Mouse (Mus musculus): Measurements from ENCODE around the gene Gclc. TPM values are rescaled to one million over a fixed set of nuclear protein-coding genes. Genes with fewer than 3 reads are reported as not detected.

Gclc gene
- polyA plus RNA-seq, 1 experiment = 21.5 TPM

- Histone ChIP-seq H3ac (ENCODE audit: control insufficient read depth, insufficient read length, low read depth) (no peak overlapping the region), H3K4me3 (ENCODE audit: insufficient read depth, poor library complexity, severe bottlenecking) (no peak overlapping the region), H3K36me3 (ENCODE audit: control insufficient read depth, insufficient read depth) (no peaks in the 10 kb centered on the region), H3K79me2 (ENCODE audit: control insufficient read depth, insufficient read depth) (no peaks in the 10 kb centered on the region), H3K27me3 (ENCODE audit: control insufficient read depth, insufficient read depth, insufficient read length) (peaks cover 5% of the 10 kb centered on the region), H3K79me3 (ENCODE audit: low read depth) (no peaks in the 10 kb centered on the region)
- TF ChIP-seq MAX (IDR thresholded peaks at IDR 0.05) (no peak), MYOD1 (IDR thresholded peaks at IDR 0.05; ENCODE audit: control insufficient read depth, insufficient read length, low read depth) (no peak), FOSL1 (IDR thresholded peaks at IDR 0.05; ENCODE audit: insufficient read depth, low read length, poor library complexity, severe bottlenecking) (no peak)
These were observed 84.3 kb downstream of the Gclc start for GRCm38 (mm10) chr9:77838586-77838985.

Other genes with a start within 250 kb of the Gclc start
- 4.4 TPM for gene Lrrc1, start 209.7 kb upstream of the Gclc start, polyA plus RNA-seq (2012; fragmentation: generic; extraction: Trizol)
- gene Klhl31, start 118.0 kb upstream of the Gclc start, polyA plus RNA-seq (2012; fragmentation: generic; extraction: Trizol) = 0.43 TPM
- gene Elovl5, start 162.8 kb downstream of the Gclc start, polyA plus RNA-seq (2012; fragmentation: generic; extraction: Trizol) = 33.9 TPM